Mouse (Mus musculus) stomach, embryonic 16.5 days (tissue): ENCODE measurements at regions not wholly inside any gene's neighbourhood (a gene's known extent, or its start where the extent isn't known, plus 50 kb on each side); places are given as distances from the start of the nearest gene placed in this dataset.

Source experiments
- ATAC-seq: fragments of 200-750 bp; cut with Nextera tagmentation; 2 replicates; pipeline ENCODE4 v1.8.0; 2017; ENCODE audit warnings: moderate number of reproducible peaks, moderate TSS enrichment; ENCODE audit not compliant: insufficient read depth, low FRiP score
- H3K27ac ChIP-seq: fragments of 300-500 bp; sonication (generic); 2 replicates; pipeline ENCODE4 v1.5.1; 2014; ENCODE audit warnings: low read length
- H3K27me3 ChIP-seq: fragments of 300-500 bp; sonication (generic); 2 replicates; pipeline ENCODE4 v1.6.1; 2014; ENCODE audit warnings: low read length, control low read depth, mixed read lengths; ENCODE audit not compliant: control insufficient read depth, insufficient read depth
- H3K36me3 ChIP-seq: fragments of 300-500 bp; sonication (generic); 2 replicates; pipeline ENCODE4 v1.6.1; 2014; ENCODE audit warnings: low read length; ENCODE audit not compliant: control insufficient read depth, insufficient read depth
- H3K4me1 ChIP-seq: fragments of 300-500 bp; sonication (generic); 2 replicates; pipeline ENCODE4 v1.6.1; 2014; ENCODE audit warnings: low read length, control low read depth, mixed read lengths; ENCODE audit not compliant: control insufficient read depth, insufficient read depth
- H3K4me2 ChIP-seq: fragments of 300-500 bp; sonication (generic); 2 replicates; pipeline ENCODE4 v1.6.1; 2014; ENCODE audit warnings: low read depth, low read length, mixed read lengths
- H3K4me3 ChIP-seq: fragments of 300-500 bp; sonication (generic); replicated peaks from 2 replicates; pipeline ENCODE4 v1.5.1; 2014; ENCODE audit warnings: mild to moderate bottlenecking, low read length
- H3K9ac ChIP-seq: fragments of 300-500 bp; sonication (generic); 2 replicates; pipeline ENCODE4 v1.6.1; 2014; ENCODE audit warnings: low read length
- H3K9me3 ChIP-seq: fragments of 300-500 bp; sonication (generic); replicated peaks from 2 replicates; pipeline ENCODE4 v1.6.1; 2016; ENCODE audit warnings: low read length, control low read depth; ENCODE audit not compliant: control insufficient read depth
- WGBS: fragments of 180-500 bp; shearing (Covaris S2); extraction: QIAGEN DNeasy Blood & Tissue Kit; methylation state at CpG from one replicate; pipeline ENCODE4 v1.1.7; 2014; 5-methylcytosine and 5-hydroxymethylcytosine counted together

- Histone ChIP-seq H3K9me3 (no peaks in the 10 kb centered on the region), H3K4me2 (no peak overlapping the region), H3K27ac (no peak overlapping the region), H3K9ac (no peak overlapping the region), H3K4me1 (peaks cover 13% of the 10 kb centered on the region; the same call in 1 of the 2 replicates), H3K36me3 (no peaks in the 10 kb centered on the region), H3K4me3 (no peak overlapping the region), H3K27me3 (no peaks in the 10 kb centered on the region)
- ATAC-seq = 0 out of 2 replicates have a peak, but pooled peaks have one; percentile 25
- 47% methylated on average over 5 of the region's 5 CpGs for WGBS
Measured at GRCm38 (mm10) chr7:136838971-136839370, 55.4 kb upstream of the Mgmt start.

- Histone ChIP-seq H3K4me2 (no peak overlapping the region), H3K36me3 (no peaks in the 10 kb centered on the region), H3K9ac (no peak overlapping the region), H3K4me1 (peaks cover 19% of the 10 kb centered on the region), H3K27ac (no peak overlapping the region), H3K9me3 (no peaks in the 10 kb centered on the region), H3K27me3 (no peaks in the 10 kb centered on the region), H3K4me3 (no peak overlapping the region)
- 34% methylated on average over 7 of the region's 7 CpGs for WGBS
- no peak for ATAC-seq
Measured at GRCm38 (mm10) chr7:136840224-136840623, 54.2 kb upstream of the Mgmt start.

- Histone ChIP-seq H3K9me3 (no peaks in the 10 kb centered on the region), H3K4me3 (no peak overlapping the region), H3K4me2 (no peak overlapping the region), H3K27ac (no peak overlapping the region), H3K27me3 (no peaks in the 10 kb centered on the region), H3K4me1 (peaks cover 23% of the 10 kb centered on the region), H3K9ac (no peak overlapping the region), H3K36me3 (no peaks in the 10 kb centered on the region)
- ATAC-seq = no peak
- 83% methylated on average over 7 of the region's 7 CpGs for WGBS
Measured at GRCm38 (mm10) chr7:136842751-136843150, 51.7 kb upstream of the Mgmt start.

- H3K27ac ChIP-seq = no peak overlapping the region; the same call in 1 of the 2 replicates
- no peaks in the 10 kb centered on the region for H3K9me3 ChIP-seq
- WGBS = 39% methylated on average over 5 of the region's 5 CpGs
- H3K4me3 ChIP-seq = no peak overlapping the region
- no peaks in the 10 kb centered on the region for H3K36me3 ChIP-seq
- no peak overlapping the region for H3K4me2 ChIP-seq
- no peak overlapping the region for H3K9ac ChIP-seq
- no peaks in the 10 kb centered on the region for H3K27me3 ChIP-seq
- ATAC-seq = no peak
- peaks cover 19% of the 10 kb centered on the region for H3K4me1 ChIP-seq
Measured at GRCm38 (mm10) chr7:136844282-136844681, 50.1 kb upstream of the Mgmt start.
